Mouse (Mus musculus) brain, adult 2 months (tissue): ENCODE results near the gene Ptpn3.
A peak's percentile ranks its signal among the peaks of the same experiment; 100 is the strongest.
"Not testable (repeated sequence)": the region's sequence is repeated elsewhere in the genome, so short reads cannot be mapped to it uniquely, and the experiment has no call there.

ENCODE experiments used
- DNase-seq: peaks from one replicate; pipeline ENCODE4 v3.0.0; 2011; ENCODE audit warnings: low read depth, low spot score

Ptpn3 gene

GRCm38 (mm10) chr4:57299308-57299700, 2.3 kb downstream of the Ptpn3 start:
- no peak for DNase-seq

- no peak for DNase-seq
These were observed 3.5 kb downstream of the Ptpn3 start for GRCm38 (mm10) chr4:57298181-57298580.

GRCm38 (mm10) chr4:57294971-57295656, 6.5 kb downstream of the Ptpn3 start:
- DNase-seq = peak; percentile 85

- DNase-seq = no peak
These were observed 9.0 kb downstream of the Ptpn3 start for GRCm38 (mm10) chr4:57292670-57293069.

- DNase-seq = no peak
These were observed 11.6 kb downstream of the Ptpn3 start for GRCm38 (mm10) chr4:57290049-57290448.

- DNase-seq = peak; percentile 61
These were observed 13.8 kb downstream of the Ptpn3 start for GRCm38 (mm10) chr4:57287808-57288207.

DNA sequence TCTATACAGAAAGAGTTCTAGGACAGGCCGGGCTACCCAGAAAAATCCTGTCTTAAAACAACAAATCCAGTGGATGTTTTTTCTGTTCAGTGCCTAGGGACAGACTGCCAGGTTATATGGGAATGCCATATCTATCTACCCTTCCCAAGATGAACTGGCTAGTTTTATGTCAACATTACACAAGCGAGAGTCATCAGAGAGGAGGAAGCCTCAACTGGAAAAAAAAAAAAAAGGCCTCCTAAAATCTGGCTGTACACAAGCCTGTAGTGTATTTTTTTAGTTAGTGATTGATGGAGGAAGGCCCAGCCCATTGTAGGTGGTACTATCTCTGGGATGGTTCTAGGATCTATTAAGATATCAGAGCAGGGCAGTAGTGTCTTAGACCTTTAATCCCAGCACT, 16.4 kb downstream of the Ptpn3 start:
- no peak for DNase-seq

- no peak for DNase-seq
These were observed 18.4 kb downstream of the Ptpn3 start for GRCm38 (mm10) chr4:57283189-57283588.

DNA sequence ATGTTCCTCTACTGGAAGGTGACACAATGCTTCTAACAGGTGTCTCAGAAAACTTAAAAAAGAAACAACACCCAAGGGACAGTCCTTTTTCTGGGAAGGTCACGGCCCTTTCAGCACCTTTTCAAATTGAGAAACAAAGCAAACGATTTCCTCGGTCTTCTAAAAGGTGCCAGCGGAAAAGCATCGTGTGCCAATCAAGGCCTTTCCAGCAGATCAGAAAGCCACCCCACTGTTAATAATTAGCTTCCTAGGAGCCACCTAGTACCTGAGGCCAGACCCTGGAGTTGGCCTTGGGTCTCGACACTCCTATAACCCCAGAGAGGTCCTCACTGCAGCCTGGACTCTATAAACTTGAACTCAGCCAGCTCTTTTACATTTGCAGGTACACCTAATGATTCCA, 19.0 kb downstream of the Ptpn3 start:
- no peak for DNase-seq

- DNase-seq = no peak
These were observed 19.5 kb downstream of the Ptpn3 start for GRCm38 (mm10) chr4:57282179-57282578.

GRCm38 (mm10) chr4:57280888-57281287, 20.7 kb downstream of the Ptpn3 start:
- DNase-seq = peak; percentile 75

GRCm38 (mm10) chr4:57279229-57279628, 22.4 kb downstream of the Ptpn3 start:
- no peak for DNase-seq

GRCm38 (mm10) chr4:57278812-57279211, 22.8 kb downstream of the Ptpn3 start:
- no peak for DNase-seq

GRCm38 (mm10) chr4:57277671-57278070, 24.0 kb downstream of the Ptpn3 start:
- no peak for DNase-seq

- DNase-seq = peak; percentile 91
These were observed 26.4 kb downstream of the Ptpn3 start for GRCm38 (mm10) chr4:57275116-57275743.

DNA sequence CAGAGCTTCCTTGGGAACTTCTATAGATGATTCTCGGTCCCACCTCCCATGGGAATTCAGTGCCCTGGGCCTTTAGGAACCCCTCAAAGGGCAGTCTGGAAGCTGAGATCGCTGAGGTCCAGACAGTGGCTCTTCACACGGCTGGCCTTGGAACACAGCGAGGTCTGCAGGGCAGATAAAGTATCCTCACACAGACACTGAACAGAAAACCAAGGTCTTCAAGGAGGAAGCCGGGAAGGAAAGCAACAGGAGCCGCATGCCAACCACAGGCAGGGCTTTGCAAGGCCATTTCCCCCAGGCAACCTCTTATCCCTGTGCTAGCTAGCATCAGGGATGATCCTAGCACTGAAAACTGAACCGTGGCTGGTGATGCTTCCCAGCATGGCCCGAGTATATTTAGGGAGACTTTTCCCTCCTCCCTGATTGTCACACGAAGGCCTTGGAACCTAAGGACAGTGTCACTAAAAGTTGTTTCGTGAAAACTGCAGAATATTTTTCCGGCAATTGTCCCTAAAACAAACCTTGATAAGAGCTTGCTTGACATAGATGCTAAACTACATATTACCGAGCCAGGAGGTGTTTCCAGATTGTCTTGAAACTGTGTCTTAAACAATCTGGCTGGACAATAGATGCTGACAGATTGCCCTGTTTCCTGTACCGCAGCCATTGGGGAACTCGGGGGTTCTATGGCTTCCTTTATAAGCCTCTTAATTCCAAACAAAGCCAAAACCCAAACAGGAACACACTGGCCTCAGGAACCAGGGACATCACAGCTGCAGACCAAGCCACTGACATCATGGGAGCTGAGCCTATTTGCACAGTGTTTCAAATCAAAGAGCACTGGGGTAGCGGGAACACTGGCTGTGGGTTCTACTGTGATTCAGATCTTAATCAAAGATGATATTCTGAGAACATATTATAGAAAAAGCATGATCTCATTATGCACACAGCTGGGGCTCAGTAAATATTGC, 27.8 kb downstream of the Ptpn3 start:
- DNase-seq = no peak

- DNase-seq = no peak
These were observed 30.6 kb downstream of the Ptpn3 start for GRCm38 (mm10) chr4:57270991-57271390.

DNA sequence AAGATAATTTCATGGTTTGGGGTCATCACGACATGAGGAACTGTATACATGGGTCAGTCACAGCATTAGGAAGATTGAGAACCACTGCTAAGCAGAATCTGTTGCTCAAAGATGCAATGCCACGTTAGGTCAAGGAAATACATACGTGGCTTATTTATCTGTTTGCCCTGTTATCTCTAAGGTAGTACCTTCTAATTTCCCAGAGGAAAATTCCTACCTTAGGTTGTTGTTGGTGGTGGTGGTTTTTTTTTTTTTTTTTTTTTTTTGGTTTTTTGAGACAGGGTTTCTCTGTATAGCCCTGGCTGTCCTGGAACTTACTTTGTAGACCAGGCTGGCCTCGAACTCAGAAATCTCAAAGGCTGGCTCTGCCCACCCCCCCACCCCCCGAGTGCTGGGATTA, 31.1 kb downstream of the Ptpn3 start:
- DNase-seq = not testable (repeated sequence)

- no peak for DNase-seq
These were observed 32.3 kb downstream of the Ptpn3 start for GRCm38 (mm10) chr4:57269344-57269743.

DNA sequence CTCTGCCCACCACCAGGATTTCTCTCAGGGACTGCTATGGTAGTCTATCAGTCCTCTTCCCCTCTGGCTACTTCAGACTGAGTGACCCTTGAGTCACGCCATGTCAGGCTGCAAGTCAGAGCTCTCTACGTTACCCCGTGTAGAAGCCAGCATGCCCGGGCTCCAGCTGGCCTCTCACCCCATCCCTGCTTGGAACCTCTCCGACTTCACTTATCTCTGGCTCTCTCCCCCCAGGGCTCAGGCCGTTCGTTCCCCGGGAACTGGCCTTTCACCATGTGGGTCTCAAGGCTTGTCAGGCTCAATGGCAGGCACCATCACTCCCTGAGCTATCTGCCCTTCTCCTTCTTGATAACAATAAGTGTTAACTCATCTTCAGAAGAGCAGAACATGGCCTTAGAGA, 33.3 kb downstream of the Ptpn3 start:
- no peak for DNase-seq

GRCm38 (mm10) chr4:57266389-57266788, 35.2 kb downstream of the Ptpn3 start:
- DNase-seq = no peak

GRCm38 (mm10) chr4:57263695-57264094, 37.9 kb downstream of the Ptpn3 start:
- no peak for DNase-seq
